Mouse (Mus musculus) cerebellum, adult 2 months (tissue): ENCODE results near the gene Kcnq2.

Experiments
- CTCF ChIP-seq: fragments of 200-500 bp; IDR thresholded peaks from 2 replicates; pipeline ENCODE4 v1.5.1; 2011; ENCODE audit warnings: low read depth, mild to moderate bottlenecking, control low read depth, low read length, moderate library complexity, borderline replicate concordance; ENCODE audit not compliant: insufficient read depth
- POLR2A ChIP-seq: fragments of 200-500 bp; IDR thresholded peaks from 2 replicates; pipeline ENCODE4 v1.6.1; 2011; ENCODE audit warnings: low read length, control low read depth, borderline replicate concordance; ENCODE audit not compliant: insufficient read depth

- TF ChIP-seq POLR2A (no peak), CTCF (no peak)
Measured at GRCm38 (mm10) chr2:181125726-181126455, 9.2 kb downstream of the Kcnq2 start.
